Mouse (Mus musculus) small intestine, adult 2 months (tissue): Measurements from ENCODE around the gene Tdrd1.

Source experiments
- CTCF ChIP-seq: fragments of 200-500 bp; IDR thresholded peaks from 2 replicates; pipeline ENCODE4 v1.5.1; 2012; ENCODE audit warnings: low read depth, mild to moderate bottlenecking, control low read depth, inconsistent platforms, low read length, moderate library complexity, mixed read lengths; ENCODE audit not compliant: insufficient replicate concordance, insufficient read length; ENCODE audit errors: extremely low read depth
- POLR2A ChIP-seq: fragments of 200-500 bp; IDR thresholded peaks from 2 replicates; pipeline ENCODE4 v1.6.1; 2012; ENCODE audit warnings: low read depth, mild to moderate bottlenecking, control low read depth, inconsistent platforms, low read length, moderate library complexity

DNA sequence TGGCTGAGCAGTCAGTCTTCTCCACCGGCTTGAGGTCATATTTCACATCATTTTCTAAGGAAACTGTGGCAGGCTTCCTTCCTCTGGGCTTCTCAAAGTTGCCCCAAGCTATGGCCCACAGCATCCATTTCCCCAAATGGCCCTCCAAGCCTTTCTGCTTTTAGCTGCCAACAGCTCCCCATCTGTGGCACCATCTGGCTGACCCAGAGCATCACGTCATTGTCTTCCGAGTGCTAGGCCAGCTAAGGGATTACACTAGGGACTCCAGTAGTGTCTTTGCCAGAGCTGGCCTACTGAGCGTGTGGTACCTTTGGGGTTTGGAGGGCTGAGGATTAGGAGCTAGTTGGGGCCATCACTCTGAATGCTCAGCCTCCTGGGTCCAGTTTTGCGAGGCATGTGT is 66.6 kb downstream of the Tdrd1 start:
- TF ChIP-seq POLR2A (no peak), CTCF (no peak)
